Mouse (Mus musculus) thymus, postnatal 25 days (tissue): ENCODE results near the gene Lyrm4.

Experiments
- DNase-seq: peaks from one replicate; pipeline ENCODE4 v3.0.0; 2022

The Lyrm4 gene

DNA sequence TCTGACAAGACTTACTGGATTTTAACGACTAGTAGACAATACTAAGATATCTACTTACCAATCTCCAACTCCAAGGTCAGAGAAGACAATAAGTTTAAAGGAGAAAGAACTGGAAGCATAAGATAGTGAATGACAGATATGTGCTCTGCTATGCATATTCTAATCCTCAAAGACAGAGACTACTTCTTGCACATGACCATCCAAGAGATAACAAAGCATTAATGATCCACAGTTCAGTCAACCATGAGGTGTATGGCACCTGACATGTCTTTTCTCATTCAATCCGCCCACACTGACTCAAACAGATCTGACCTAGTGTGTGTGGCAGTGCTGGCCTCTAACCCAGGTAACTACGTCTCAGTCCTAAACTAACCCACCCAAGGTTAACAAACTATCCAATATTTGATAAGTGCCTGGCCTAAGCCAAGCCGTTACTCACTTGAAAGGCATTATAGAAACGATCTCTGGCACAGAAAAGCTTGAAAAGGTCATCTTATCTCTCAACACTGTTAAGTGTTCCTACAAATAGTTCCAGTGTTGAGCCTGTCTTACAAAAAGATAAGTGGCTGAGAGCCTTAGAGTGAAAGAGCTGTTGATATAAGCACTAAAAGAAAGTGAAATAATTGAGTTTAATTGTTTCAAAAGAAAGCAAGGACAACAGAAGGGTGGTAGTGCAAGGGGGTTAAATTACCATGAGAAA lies 20.5 kb downstream of the Lyrm4 start:
- DNase-seq = no peak

DNA sequence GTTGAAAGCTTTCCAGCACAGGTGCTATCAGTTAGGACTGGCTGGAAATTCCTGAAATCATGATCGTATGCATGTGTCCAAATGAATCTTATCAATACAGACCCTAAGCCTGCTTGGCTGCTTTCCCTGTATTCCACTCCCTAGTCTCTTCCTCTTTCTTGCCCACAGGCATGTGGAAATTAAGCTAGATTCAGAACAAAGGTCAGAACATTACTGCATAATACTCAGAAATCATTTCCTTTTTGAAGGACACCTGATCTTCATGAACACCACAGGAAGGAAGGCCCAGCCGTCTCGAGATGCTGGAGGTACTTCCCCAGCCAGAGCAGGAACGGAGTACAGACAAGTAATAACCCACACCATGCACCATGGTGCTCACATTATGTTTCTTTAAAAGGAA lies 29.2 kb downstream of the Lyrm4 start:
- DNase-seq = no peak

DNA sequence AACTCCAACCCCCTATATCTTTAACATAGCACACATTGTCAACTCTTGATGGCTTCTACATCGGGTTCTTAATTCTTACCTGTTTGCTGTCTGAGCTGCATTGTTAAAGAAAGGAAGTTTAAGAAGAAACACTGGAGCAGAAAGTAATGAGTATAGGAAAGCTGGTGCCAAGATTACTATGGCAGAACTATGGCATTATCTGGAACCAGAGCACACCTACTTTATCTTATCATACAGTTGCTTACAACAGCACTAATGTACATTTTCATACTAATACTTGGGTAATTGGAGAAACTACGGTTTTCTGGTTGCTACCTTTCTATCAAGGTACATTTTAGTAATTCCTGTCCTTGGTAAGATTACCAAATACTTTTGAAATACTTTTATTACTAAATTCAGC lies 29.9 kb downstream of the Lyrm4 start:
- no peak for DNase-seq

DNA sequence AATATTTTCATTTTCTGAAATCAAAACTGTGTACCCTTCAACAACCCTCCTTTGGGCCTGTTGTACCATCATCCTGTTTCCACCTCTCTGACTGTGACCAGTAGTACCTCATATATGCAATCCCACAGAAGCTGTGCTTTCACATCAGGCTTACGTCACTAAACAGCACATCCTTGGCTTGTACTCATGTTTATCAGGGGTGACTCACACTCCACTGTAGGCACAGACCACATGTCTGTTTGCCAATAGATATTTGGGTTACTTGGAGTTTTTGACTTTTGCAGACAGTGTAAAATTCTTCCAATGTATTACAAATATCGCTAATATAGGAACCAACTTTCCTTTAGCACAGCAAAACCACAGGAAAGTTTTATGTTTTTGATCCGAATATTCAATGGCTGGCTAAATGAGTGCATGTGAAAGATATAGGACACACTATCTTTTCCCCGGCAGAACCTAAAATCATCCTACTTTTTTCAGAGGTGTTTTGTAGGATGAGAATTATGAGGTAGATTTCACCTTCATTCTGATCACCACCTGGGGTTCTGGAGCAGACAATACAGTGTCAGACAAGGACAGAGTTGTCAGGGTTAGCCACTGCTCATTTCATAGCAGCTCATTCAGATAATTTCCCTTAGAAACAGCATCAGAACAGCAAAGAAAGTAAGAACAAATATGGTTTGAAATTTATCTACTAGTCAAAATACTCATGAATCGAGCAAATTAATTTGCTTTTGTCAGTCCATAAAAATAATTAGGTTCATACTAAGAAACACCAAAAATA lies 30.5 kb downstream of the Lyrm4 start:
- DNase-seq = no peak

DNA sequence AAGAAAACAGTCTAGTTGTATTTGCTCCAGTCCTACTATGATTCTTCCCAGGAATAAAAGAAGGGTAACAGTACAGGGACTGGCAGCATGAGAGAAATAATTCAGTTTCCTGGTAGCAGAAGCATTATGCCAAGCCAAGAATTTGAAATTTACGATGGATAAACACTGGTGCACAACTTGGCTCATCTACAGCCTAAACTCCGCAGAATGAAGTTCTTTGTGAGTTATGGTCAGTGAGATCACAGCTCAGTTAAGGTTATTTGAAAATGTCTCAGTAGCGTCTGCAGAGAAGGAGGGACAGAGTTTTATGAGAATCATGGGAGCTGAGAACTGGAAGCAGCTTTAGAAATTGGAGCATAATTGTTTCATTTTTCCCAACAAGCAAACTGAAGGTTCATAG lies 31.4 kb downstream of the Lyrm4 start:
- no peak for DNase-seq

DNA sequence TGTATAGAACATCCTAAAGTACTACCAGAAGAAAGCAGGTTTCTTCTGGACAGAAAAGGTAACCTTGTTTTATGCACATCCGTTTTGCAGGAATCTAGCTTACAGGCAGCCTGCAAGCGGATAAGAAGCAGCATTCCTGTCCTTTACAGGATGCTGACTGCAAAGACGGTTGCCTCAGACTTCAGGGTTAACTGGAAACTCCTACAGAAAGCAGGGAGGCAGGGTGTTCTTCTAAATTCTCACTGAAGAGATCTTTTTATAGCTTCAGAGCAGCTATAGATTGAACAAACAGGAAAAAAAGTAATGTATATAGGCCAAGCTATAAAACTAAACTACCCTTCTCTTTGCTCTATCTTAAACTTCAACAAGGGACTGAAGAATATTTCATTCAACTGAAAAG lies 32.6 kb downstream of the Lyrm4 start:
- DNase-seq = no peak

DNA sequence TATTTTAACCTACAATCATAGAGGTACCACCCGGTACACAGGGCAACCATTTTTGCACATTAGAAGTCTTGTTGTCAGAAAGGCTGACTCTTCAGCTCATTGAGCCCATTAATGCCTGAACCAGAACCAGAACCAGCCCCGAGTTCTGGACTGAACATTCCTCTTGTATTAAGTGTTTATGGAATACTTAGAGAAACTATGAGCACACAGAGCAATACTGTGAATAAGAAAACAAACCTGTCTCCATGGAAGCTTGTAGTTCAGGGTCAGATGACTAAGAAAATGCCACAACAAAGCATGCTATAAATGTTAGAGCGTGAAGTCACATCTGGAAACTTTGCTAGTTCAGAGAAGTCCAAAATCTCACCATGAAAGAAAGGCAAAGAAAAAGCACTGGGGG lies 35.7 kb downstream of the Lyrm4 start:
- no peak for DNase-seq

DNA sequence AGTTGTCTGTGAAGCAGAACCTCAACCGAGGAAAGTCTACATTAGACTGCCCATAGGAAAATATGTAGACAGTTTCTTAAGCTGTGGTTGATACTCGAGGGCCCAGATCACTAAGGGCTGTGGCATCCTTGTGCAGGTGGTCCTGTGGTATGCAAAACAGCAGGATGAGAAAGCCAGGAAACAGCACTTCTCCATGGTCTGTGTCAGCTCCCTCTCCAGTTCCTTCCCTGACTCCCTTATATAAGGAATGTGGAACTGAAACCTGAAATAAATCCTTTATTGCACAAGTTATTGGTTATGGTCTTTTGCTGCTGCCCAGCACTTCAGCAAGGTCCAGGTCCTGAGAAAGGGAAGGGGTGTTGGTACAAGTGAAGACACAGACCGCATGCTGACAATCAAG lies 42.8 kb downstream of the Lyrm4 start:
- DNase-seq = no peak

DNA sequence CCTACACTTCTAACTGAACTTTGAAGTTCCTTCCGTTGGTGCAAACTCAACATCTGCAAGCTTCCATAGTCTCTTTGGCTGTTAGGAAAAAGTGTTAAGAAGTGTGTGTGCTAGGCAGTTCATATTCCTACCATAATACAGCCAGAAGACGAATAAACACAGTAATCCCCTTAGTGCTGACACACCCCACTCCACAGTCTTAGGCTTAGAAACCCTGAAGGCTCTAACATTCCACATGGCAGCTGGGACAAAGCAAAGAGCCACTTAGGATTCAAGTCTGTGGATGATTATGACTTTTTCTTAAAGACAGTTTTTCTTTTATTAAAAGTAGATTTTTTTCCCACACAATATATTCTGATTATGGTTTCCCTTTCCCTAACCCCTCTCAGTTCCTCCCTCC lies 50.6 kb downstream of the Lyrm4 start:
- DNase-seq = no peak

DNA sequence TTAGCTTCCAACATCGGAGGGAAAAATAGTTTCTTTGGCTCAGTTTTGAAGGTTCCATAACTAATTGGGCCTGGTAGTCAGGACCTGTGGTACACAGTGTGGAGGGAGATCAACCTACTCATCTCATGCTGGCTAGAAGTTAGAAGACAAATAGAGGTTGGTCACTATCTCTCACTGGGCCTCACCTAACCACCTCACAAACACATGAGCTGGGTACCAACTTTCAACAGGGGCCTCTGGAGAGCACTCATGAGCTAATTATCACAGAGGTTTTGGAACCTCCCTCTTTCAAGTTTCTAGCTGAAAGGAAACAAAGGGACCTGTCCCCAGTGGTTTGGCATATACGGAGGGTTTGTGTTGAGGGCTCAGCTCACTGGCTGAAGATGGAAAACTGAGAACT lies 59.8 kb downstream of the Lyrm4 start:
- DNase-seq = no peak

DNA sequence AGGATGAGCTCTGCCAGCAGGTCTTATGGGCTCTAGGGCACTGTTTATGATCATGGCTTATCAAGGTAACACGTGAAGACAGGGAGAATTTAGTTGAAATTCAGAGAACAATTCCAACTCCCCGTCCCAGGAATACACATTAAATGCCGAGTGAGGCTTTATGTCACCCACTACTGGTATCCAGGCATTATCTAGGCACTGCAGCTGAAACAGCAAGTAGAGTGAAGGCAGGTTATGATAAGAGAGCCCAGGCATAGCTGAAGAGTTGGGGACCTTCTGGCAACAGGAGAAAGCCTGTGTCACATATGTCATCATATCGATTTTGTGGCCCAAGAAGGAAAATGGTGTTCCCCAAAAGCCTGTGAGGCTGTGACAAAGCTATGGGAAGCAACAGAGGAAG lies 60.4 kb downstream of the Lyrm4 start:
- no peak for DNase-seq

DNA sequence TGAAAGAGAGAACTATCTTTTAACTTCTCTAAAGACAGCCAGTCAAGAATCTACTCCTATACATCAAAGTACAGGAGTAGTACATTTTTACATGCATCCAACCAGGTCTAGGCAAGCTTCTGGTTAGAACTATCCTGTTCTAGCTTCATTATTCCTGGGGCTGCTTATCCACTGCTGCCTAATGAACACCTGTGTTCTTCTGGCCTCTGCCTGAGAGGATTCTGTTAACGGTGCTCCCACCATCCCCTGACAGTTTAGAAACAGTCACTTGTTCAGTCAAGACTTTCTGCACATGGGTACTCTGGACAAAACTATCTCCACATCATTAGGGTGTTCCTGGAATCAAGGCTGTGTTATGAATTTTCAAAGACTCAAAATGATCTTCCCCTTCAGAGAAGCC lies 60.8 kb downstream of the Lyrm4 start:
- DNase-seq = no peak

DNA sequence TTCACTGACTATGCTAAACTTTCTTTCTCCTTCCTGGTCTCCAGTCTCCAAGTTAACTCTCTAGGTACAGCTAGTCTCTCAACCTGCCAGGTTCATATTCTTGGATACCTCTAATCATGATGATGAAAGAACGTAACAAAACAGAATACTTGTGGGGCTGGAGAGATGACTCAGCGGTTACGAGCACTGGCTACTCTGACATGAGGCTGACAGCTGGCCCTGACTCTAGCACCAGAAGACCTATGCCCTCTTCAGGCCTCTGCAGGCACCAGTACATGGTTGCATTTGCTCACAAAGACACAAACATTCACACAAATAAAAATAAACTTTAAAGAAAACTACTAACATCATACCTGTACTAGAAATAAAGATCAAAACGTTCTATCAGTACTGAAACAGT lies 81.8 kb downstream of the Lyrm4 start:
- DNase-seq = no peak

DNA sequence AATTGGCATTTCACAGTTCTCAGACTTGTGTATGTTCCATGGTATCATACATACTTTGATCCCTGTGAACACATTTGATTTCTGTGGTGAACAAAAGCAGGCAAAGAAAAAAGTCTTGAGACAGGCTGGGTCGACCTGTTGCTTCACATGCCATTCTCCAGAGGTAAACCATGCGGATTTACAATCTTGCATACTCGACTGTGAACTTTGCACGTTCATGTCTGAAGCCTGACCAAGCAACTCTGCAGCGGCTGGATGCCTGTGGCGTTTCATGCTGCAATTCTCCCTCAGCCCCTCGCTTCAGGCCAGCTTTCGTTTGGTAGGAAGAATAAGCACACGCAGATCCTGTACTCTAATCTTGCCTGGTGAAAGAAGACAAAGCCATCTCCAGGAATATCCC lies 85.4 kb downstream of the Lyrm4 start:
- DNase-seq = no peak

DNA sequence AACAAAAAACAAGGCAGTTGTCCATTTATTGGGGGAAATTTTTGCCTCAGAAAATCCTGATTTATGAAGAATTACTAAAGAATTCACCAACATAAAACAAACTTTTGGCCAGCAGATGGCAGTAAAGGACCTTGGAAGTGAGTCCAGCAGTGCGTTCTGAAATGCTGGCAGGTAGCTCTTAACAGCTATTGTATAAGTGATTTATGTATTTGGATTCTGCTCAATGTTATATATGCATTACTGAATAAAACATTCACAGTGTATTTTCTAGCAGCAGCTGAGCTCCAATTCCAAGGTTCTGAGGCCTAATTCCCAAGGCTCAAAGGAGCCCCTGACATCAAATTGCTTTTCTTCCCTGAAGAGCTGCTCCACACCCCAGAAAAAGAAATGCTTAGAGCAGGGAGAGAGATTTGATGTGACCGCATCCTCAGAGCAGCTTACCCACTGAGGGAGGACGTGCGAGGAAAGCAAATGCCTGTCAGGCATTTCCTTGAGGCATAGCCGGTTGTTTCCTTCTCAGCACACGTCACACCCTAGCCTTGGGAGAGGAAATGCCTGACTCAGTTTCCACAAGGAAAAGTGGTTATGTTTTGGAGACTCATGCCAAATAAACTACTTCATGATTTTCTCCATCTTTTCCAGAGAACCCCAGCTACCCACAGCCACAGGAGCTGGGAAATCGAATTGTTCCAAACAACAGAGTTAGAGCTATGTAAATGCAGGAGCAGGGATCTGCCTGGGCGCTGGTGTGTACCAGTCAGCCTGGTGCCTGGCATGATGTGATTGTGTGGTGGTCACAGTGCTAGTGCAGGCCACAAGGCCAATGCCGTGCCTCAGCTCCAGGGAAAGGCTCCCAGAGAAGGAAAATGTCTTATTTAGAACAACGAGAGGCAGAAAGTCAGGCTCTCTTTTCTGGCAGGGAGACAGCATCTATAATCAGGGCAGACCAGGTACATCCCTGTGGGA lies 97.7 kb downstream of the Lyrm4 start:
- peak; percentile 50 for DNase-seq

DNA sequence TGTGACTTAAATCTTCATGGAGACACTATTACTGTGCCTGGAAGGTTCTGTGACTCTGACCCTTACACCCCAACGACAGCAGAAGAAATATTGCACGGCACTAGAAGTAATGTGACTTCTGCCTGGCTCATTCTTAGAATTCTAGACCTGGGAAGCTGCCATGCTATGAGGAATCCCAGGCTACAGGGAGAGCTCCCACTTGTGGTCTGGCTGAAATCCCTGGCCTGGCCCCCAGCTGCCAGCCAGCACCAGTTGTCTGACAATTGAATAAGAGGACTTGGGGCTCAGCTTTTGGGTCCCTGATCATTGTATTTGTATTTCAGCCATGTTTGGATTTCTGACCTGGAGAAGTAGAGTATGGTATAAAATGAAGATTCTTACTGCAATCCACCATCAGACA lies 99.3 kb downstream of the Lyrm4 start:
- no peak for DNase-seq

DNA sequence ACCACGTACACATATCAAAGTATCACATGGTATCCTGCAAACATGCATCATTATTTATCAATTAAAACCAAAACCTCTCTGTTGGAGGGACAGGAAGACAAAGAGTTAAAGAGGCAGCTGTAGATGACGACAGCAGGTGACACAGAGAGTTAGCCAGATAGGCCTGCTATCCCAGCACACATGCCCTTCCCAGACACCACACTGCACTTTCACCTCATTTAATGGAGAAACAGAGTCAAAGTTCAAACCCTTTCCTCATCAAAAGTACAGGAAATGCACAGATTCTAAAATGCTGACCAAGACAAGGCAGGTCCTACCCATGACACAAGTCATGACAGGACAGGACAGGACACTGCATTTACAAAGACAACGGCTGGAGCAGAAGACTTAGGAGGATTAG lies 101.7 kb downstream of the Lyrm4 start:
- no peak for DNase-seq

DNA sequence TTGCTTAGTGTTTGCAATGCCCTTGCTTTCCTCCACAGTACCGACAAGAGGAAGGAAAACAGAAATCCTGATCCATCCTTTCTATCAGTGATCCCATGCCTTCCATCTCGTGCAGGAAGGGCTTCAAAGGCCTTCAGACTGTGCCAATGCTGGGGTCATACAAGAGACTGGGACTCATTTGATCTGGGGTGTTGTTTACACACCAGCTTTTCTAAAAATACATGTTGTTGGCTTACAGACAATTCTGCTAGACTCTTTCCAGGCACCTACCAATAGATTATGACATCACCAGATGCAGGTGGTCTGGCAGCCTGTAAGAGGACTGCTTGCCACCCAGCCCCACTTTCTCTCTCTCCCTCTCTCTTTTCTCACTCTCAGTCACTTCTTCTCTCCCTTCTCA lies 107.3 kb downstream of the Lyrm4 start:
- DNase-seq = no peak

DNA sequence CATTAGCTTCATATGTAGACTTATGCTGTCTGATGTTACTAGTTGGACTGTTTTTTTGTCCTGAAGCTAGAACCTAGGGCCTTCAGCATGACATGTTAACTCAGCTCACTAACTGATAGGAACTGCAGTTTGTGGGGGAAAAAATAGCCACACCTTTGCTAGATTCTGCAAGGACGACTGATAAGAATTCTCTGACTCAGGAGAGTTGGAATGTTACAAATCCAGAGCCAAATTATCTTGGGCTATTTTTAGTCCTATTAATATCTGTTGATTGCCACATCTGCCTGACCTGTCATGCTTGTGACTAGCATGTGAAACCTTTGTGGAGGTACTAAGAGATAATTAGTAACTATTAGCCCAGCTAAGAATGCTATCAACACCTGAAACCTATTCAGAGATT lies 116.5 kb downstream of the Lyrm4 start:
- DNase-seq = no peak

DNA sequence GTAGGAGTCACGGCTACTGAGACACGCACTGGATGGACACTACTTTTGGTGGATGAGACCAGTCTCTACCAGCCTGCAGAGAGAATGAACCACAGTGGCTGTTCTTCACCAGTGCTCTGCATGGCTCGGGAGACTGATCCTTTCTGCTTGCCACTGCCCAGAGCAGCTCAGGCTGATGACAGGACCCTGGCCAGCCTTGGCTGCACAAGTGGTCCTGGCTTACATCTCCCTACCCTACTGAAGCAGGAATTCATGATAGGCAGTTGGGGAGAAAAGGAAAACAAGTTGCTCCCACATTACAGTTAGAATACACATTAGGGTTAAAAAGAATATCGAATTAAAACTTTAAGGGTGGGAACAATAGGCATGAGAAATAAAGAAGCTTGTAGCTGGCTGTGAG lies 119.7 kb downstream of the Lyrm4 start:
- no peak for DNase-seq

DNA sequence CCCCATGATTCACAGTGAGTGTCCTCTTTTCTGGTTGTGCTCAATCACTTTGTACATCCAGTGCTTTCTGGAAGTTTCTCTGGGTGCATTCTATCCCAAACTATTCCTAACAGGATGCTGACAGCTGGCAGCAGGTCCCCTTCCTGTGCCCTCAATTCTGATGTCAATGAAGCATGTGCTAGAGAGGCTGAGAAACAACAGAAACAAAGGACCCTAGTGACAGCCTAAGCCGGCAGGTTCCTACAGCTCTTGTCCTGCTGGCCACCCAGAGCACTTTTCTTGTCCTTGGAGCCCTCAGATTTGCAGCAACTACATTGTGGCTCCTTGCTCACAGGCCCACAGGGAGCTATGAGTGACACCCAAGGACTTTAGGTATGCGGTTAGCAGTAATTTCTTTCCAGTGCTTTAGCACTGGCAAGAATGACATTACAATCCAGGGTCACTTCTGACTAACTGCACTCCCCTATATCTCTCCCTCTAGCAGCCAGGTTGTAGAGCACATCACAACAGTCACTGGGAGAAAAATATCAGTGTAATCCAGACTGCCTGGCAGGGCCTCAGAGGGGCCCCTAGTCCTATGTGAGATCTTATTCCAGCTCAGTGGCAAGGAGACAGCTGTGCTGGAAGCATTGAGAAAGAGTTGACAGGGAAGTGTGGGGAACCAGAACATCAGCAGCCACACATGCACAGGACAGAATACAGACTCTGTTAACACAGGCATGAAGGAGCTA lies 121.5 kb downstream of the Lyrm4 start:
- DNase-seq = no peak

DNA sequence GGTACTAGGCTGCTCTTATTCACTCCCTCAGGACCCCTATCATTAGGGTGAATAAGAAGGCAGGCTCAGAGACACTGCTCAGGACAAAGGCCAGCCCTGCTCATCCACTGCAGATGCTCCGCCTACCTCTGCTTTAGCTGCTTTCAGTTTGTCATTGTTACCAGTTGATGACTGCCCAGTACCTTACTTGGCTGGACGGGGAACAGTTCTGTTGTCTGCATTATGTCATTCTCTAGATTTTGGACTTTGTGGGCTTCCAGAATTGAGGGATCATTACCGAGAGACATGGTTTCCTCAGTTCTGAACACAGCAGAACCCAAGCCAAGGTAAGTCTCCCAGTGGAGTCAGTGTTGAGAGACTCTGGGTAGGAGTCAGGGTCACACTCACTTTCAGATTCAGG lies 122.1 kb downstream of the Lyrm4 start:
- DNase-seq = no peak

DNA sequence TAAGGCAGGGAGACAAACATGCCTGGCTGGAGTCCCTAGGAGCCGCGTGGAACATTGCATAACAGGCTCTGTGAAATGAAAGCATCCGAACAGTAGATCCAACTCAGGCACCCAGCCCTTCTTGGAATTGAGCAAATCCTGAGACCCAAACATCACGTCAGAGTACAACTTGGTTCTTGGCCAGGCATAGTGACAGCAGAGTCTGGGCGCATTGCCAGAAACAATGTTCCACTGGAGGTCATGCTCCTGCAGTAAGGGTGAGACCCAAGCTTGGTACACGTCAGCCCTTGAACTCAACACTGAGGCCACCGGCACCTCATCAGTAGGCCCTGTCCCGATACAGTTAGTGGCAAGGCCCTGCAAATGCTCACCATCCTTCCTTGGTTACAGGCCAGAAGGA lies 123.3 kb downstream of the Lyrm4 start:
- no peak for DNase-seq
